8 mouse cellular contexts compared by ENCODE assay signal in genomic region chr7:19573776-19574140, GRCm38 (mm10). TPM values are rescaled to one million over a fixed set of nuclear protein-coding genes. Genes with fewer than 3 reads are reported as not detected.
DNase-seq lines count a peak whose midpoint lies in the region; ATAC-seq and TF ChIP-seq lines count a peak whose summit lies in the region.

No protein-coding gene starts in this region.

- DNase-seq in heart, adult 18-20 months, result no peak
- no peak for DNase-seq in MEL (ENCODE audit: low read depth, low spot score)
- DNase-seq in heart, postnatal 0 days (ENCODE audit: low spot score), result no peak
- no peak for DNase-seq in midbrain, embryonic 10.5 days (ENCODE audit: low spot score)
- no peak for DNase-seq in spleen, postnatal 4 days (ENCODE audit: low spot score in 2 of 2)
- no peak for DNase-seq in left cerebral cortex, adult 18-20 months (ENCODE audit: low spot score in 2 of 2)

- H3K79me2 ChIP-seq in MEL (ENCODE audit: control insufficient read depth, insufficient read depth, low read length, poor library complexity), result peaks cover 38% of the 10 kb centered on the region

- peak overlapping the region in 1 of 2 experiments; percentile 80; a peak in 2 of 4 replicates for H3K27ac ChIP-seq in heart, embryonic 14.5 days (replicated peaks in 1 of 2; ENCODE audit: control insufficient read depth in 1 of 2, insufficient read depth in 1 of 2, low read depth in 2 of 2, low read length in 2 of 2)
- peak overlapping the region; percentile 54 for H3K27ac ChIP-seq in MEL (ENCODE audit: control insufficient read depth, low read depth, low read length)
- peak overlapping the region; percentile 88 for H3K27ac ChIP-seq in heart, postnatal 0 days (ENCODE audit: low read depth)
- peak overlapping the region; percentile 87 for H3K27ac ChIP-seq in midbrain, embryonic 10.5 days (replicated peaks)

- H3K36me3 ChIP-seq in heart, embryonic 14.5 days (ENCODE audit: control insufficient read depth, insufficient read depth, low read length), result peaks cover 15% of the 10 kb centered on the region
- peaks cover 0 to 19% of the 10 kb centered on the region in 2 experiments; a peak in 3 of 4 replicates for H3K36me3 ChIP-seq in MEL (ENCODE audit: control insufficient read depth in 1 of 2, insufficient read depth in 2 of 2, low read length in 2 of 2)
- H3K36me3 ChIP-seq in heart, postnatal 0 days (replicated peaks; ENCODE audit: control insufficient read depth, insufficient read depth, low read length), result peaks cover 6% of the 10 kb centered on the region
- peaks cover 26% of the 10 kb centered on the region for H3K36me3 ChIP-seq in midbrain, embryonic 10.5 days

- peak in 1 of 2 experiments; percentile 31; a peak in 1 of 4 replicates for TF ChIP-seq POLR2A in MEL (IDR thresholded peaks at IDR 0.05; ENCODE audit: control insufficient read depth in 1 of 2, insufficient read depth in 1 of 2, low read depth in 1 of 2, low read length in 2 of 2, poor library complexity in 1 of 2)

- peaks cover 29% of the 10 kb centered on the region for H3K27me3 ChIP-seq in heart, embryonic 14.5 days (ENCODE audit: control insufficient read depth, insufficient read depth, low read length)
- no peaks in the 10 kb centered on the region for H3K27me3 ChIP-seq in MEL (ENCODE audit: control insufficient read depth in 1 of 2, insufficient read depth in 2 of 2, low read length in 2 of 2)
- peaks cover 20% of the 10 kb centered on the region for H3K27me3 ChIP-seq in heart, postnatal 0 days (ENCODE audit: control insufficient read depth, insufficient read depth, low read length)
- peaks cover 48% of the 10 kb centered on the region for H3K27me3 ChIP-seq in midbrain, embryonic 10.5 days (ENCODE audit: low read depth, poor library complexity, severe bottlenecking)

- no peak for TF ChIP-seq RAD21 in MEL (IDR thresholded peaks at IDR 0.05; ENCODE audit: low read depth, low read length)

- no peak for TF ChIP-seq CTCF in MEL (IDR thresholded peaks at IDR 0.05 in 2 of 3, conservative IDR thresholded peaks at IDR 0.05 in 1 of 3; ENCODE audit: control insufficient read depth in 1 of 3, insufficient read depth in 1 of 3, low read depth in 2 of 3, low read length in 3 of 3, poor library complexity in 1 of 3, severe bottlenecking in 1 of 3)
- TF ChIP-seq CTCF in heart, postnatal 0 days (IDR thresholded peaks at IDR 0.05; ENCODE audit: low read depth), result no peak

- H3K9me3 ChIP-seq in heart, embryonic 14.5 days (ENCODE audit: control insufficient read depth, low read length), result no peaks in the 10 kb centered on the region
- H3K9me3 ChIP-seq in MEL (replicated peaks; ENCODE audit: insufficient read depth, low read length), result no peaks in the 10 kb centered on the region
- no peaks in the 10 kb centered on the region for H3K9me3 ChIP-seq in heart, postnatal 0 days (replicated peaks; ENCODE audit: control insufficient read depth, low read length)
- H3K9me3 ChIP-seq in midbrain, embryonic 10.5 days (replicated peaks), result no peaks in the 10 kb centered on the region

- peaks cover 17 to 25% of the 10 kb centered on the region in 2 experiments; a peak in 3 of 4 replicates for H3K4me1 ChIP-seq in heart, embryonic 14.5 days (ENCODE audit: control insufficient read depth in 2 of 2, insufficient read depth in 2 of 2, low read length in 2 of 2)
- peaks cover 2 to 14% of the 10 kb centered on the region in 2 experiments; a peak in 3 of 4 replicates for H3K4me1 ChIP-seq in MEL (ENCODE audit: control insufficient read depth in 1 of 2, insufficient read depth in 2 of 2, low read length in 2 of 2)
- peaks cover 20% of the 10 kb centered on the region for H3K4me1 ChIP-seq in heart, postnatal 0 days (ENCODE audit: control insufficient read depth, insufficient read depth)
- H3K4me1 ChIP-seq in midbrain, embryonic 10.5 days, result peaks cover 37% of the 10 kb centered on the region

- peak overlapping the region; percentile 77 for H3K9ac ChIP-seq in heart, embryonic 14.5 days (ENCODE audit: low read length)
- H3K9ac ChIP-seq in MEL (ENCODE audit: control insufficient read depth, low read depth, low read length, poor library complexity, severe bottlenecking), result peak overlapping the region; percentile 86
- peak overlapping the region; percentile 84 for H3K9ac ChIP-seq in heart, postnatal 0 days (replicated peaks; ENCODE audit: low read depth, low read length)

- 14% methylated on average over 16 of the region's 16 CpGs for WGBS in heart, embryonic 14.5 days
- WGBS in heart, postnatal 0 days, result 18% methylated on average over 16 of the region's 16 CpGs
- WGBS in midbrain, embryonic 10.5 days, result 29% methylated on average over 16 of the region's 16 CpGs

- ATAC-seq in heart, embryonic 14.5 days (ENCODE audit: insufficient number of reproducible peaks, insufficient read depth, low FRiP score, low read depth), result no peak
- no peak for ATAC-seq in heart, postnatal 0 days (ENCODE audit: insufficient read depth, low read depth)
- ATAC-seq in inflammation-experienced regulatory T-cells, adult 6 months, result no peak

- TF ChIP-seq EP300 in MEL (IDR thresholded peaks at IDR 0.05; ENCODE audit: low read depth in 1 of 2, low read length in 2 of 2), result no peak
- no peak for TF ChIP-seq EP300 in heart, postnatal 0 days (IDR thresholded peaks at IDR 0.05; ENCODE audit: low read depth)

- H3K4me2 ChIP-seq in heart, embryonic 14.5 days (ENCODE audit: low read length), result peak overlapping the region; percentile 78
- H3K4me2 ChIP-seq in heart, postnatal 0 days (ENCODE audit: low read depth, low read length), result peak overlapping the region; percentile 73

- H3K4me3 ChIP-seq in heart, embryonic 14.5 days (ENCODE audit: control insufficient read depth in 1 of 2, insufficient read depth in 1 of 2, low read depth in 1 of 2, low read length in 2 of 2), result peak overlapping the region; percentile 64 to 89
- H3K4me3 ChIP-seq in MEL (ENCODE audit: control insufficient read depth in 1 of 2, insufficient read depth in 1 of 2, low read depth in 2 of 2, low read length in 2 of 2), result peak overlapping the region; percentile 82 to 93
- peak overlapping the region; percentile 76 for H3K4me3 ChIP-seq in heart, postnatal 0 days (ENCODE audit: low read depth, low read length)
- H3K4me3 ChIP-seq in midbrain, embryonic 10.5 days, result peak overlapping the region; percentile 82

RNA-seq across cellular contexts. Expression of gene Zfp296, which starts 3.3 kb away (rescaled TPM):
- polyA plus RNA-seq in heart, embryonic 14.5 days (2014; fragmentation: Nextera tagmentation; extraction: Ambion mirVana), result 0.13 and 0.38 TPM in 2 replicates
- total RNA-seq in heart, adult 18-20 months (2021), result under 1 TPM; 0.35 to 0.49 TPM
- 2.9 and 3.3 TPM in 2 replicates for total RNA-seq in MEL (2012; rRNA removed)
- 1 to 10 TPM in 1 of 2 experiments, not detected in 1; 7.8 TPM for polyA plus RNA-seq in MEL (2012; ENCODE audit: insufficient read depth in 1 of 2, insufficient read length in 2 of 2, low read depth in 1 of 2, low replicate concordance in 2 of 2, missing spikeins in 1 of 2)
- 0.12 and 3.6 TPM in 2 replicates for total RNA-seq in heart, postnatal 0 days (2014; rRNA removed; ENCODE audit: low replicate concordance)
- 0.12 and 0.15 TPM in 2 replicates for polyA plus RNA-seq in heart, postnatal 0 days (2015; fragmentation: Nextera tagmentation; extraction: Ambion mirVana)
- 0.10 and 0.22 TPM in 2 replicates for polyA plus RNA-seq in midbrain, embryonic 10.5 days (2016; fragmentation: Nextera tagmentation; extraction: Ambion mirVana)
- polyA plus RNA-seq in inflammation-experienced regulatory T-cells, adult 6 months (2017; shearing (Covaris generic)), result 1 to 10 TPM in 2 of 3 experiments, under 1 TPM in 1; 0.87 to 2.3 (median 2.0) TPM
- 1 to 10 TPM; 2.0 to 2.7 TPM for total RNA-seq in left cerebral cortex, adult 18-20 months (2021)

RNA-seq across cellular contexts. Expression of gene Gemin7, which starts 3.6 kb away (rescaled TPM):
- polyA plus RNA-seq in heart, embryonic 14.5 days (2014; fragmentation: Nextera tagmentation; extraction: Ambion mirVana), result 140 and 144 TPM in 2 replicates
- 10 to 100 TPM; 52.1 to 55.0 TPM for total RNA-seq in heart, adult 18-20 months (2021)
- 49.6 and 58.0 TPM in 2 replicates for total RNA-seq in MEL (2012; rRNA removed)
- polyA plus RNA-seq in MEL (2012; ENCODE audit: insufficient read depth in 1 of 2, insufficient read length in 2 of 2, low read depth in 1 of 2, low replicate concordance in 2 of 2, missing spikeins in 1 of 2), result 10 to 100 TPM in 1 of 2 experiments, not detected in 1; 78.7 TPM
- 63.2 and 67.3 TPM in 2 replicates for total RNA-seq in heart, postnatal 0 days (2014; rRNA removed; ENCODE audit: low replicate concordance)
- 114 and 115 TPM in 2 replicates for polyA plus RNA-seq in heart, postnatal 0 days (2015; fragmentation: Nextera tagmentation; extraction: Ambion mirVana)
- 177 TPM in 2 replicates for polyA plus RNA-seq in midbrain, embryonic 10.5 days (2016; fragmentation: Nextera tagmentation; extraction: Ambion mirVana)
- polyA plus RNA-seq in inflammation-experienced regulatory T-cells, adult 6 months (2017; shearing (Covaris generic)), result 100 to 1,000 TPM in 1 of 3 experiments, 10 to 100 TPM in 2; 77.6 to 107 (median 89.0) TPM
- 10 to 100 TPM; 51.0 to 53.7 TPM for total RNA-seq in left cerebral cortex, adult 18-20 months (2021)

RNA-seq across cellular contexts. Expression of gene Ppp1r37, which starts 10.9 kb away (rescaled TPM):
- polyA plus RNA-seq in heart, embryonic 14.5 days (2014; fragmentation: Nextera tagmentation; extraction: Ambion mirVana), result 2.9 and 5.3 TPM in 2 replicates
- 10 to 100 TPM; 61.1 to 63.1 TPM for total RNA-seq in heart, adult 18-20 months (2021)
- 10.0 and 13.6 TPM in 2 replicates for total RNA-seq in MEL (2012; rRNA removed)
- polyA plus RNA-seq in MEL (2012; ENCODE audit: insufficient read depth in 1 of 2, insufficient read length in 2 of 2, low read depth in 1 of 2, low replicate concordance in 2 of 2, missing spikeins in 1 of 2), result 10 to 100 TPM in 1 of 2 experiments, not detected in 1; 29.0 TPM
- 40.6 and 53.3 TPM in 2 replicates for total RNA-seq in heart, postnatal 0 days (2014; rRNA removed; ENCODE audit: low replicate concordance)
- 11.4 and 12.6 TPM in 2 replicates for polyA plus RNA-seq in heart, postnatal 0 days (2015; fragmentation: Nextera tagmentation; extraction: Ambion mirVana)
- polyA plus RNA-seq in midbrain, embryonic 10.5 days (2016; fragmentation: Nextera tagmentation; extraction: Ambion mirVana), result 20.3 and 20.5 TPM in 2 replicates
- 1 to 10 TPM; 2.5 to 5.3 (median 2.8) TPM for polyA plus RNA-seq in inflammation-experienced regulatory T-cells, adult 6 months (2017; shearing (Covaris generic))
- 100 to 1,000 TPM; 139 to 147 TPM for total RNA-seq in left cerebral cortex, adult 18-20 months (2021)

RNA-seq across cellular contexts. Expression of gene Clasrp, which starts 30.5 kb away (rescaled TPM):
- 26.6 and 29.2 TPM in 2 replicates for polyA plus RNA-seq in heart, embryonic 14.5 days (2014; fragmentation: Nextera tagmentation; extraction: Ambion mirVana)
- total RNA-seq in heart, adult 18-20 months (2021), result 10 to 100 TPM; 10.5 to 15.6 TPM
- 29.9 and 31.1 TPM in 2 replicates for total RNA-seq in MEL (2012; rRNA removed)
- 10 to 100 TPM in 1 of 2 experiments, not detected in 1; 62.2 TPM for polyA plus RNA-seq in MEL (2012; ENCODE audit: insufficient read depth in 1 of 2, insufficient read length in 2 of 2, low read depth in 1 of 2, low replicate concordance in 2 of 2, missing spikeins in 1 of 2)
- total RNA-seq in heart, postnatal 0 days (2014; rRNA removed; ENCODE audit: low replicate concordance), result 18.9 and 75.2 TPM in 2 replicates
- 13.4 and 17.5 TPM in 2 replicates for polyA plus RNA-seq in heart, postnatal 0 days (2015; fragmentation: Nextera tagmentation; extraction: Ambion mirVana)
- 51.8 and 61.1 TPM in 2 replicates for polyA plus RNA-seq in midbrain, embryonic 10.5 days (2016; fragmentation: Nextera tagmentation; extraction: Ambion mirVana)
- 10 to 100 TPM in 1 of 3 experiments, 1 to 10 TPM in 2; 8.1 to 10.8 (median 9.8) TPM for polyA plus RNA-seq in inflammation-experienced regulatory T-cells, adult 6 months (2017; shearing (Covaris generic))
- 10 to 100 TPM; 70.4 to 87.0 TPM for total RNA-seq in left cerebral cortex, adult 18-20 months (2021)

RNA-seq across cellular contexts. Expression of gene Relb, which starts 55.5 kb away (rescaled TPM):
- 4.8 and 6.1 TPM in 2 replicates for polyA plus RNA-seq in heart, embryonic 14.5 days (2014; fragmentation: Nextera tagmentation; extraction: Ambion mirVana)
- 1 to 10 TPM; 9.0 to 9.2 TPM for total RNA-seq in heart, adult 18-20 months (2021)
- 4.6 and 6.2 TPM in 2 replicates for total RNA-seq in MEL (2012; rRNA removed)
- polyA plus RNA-seq in MEL (2012; ENCODE audit: insufficient read depth in 1 of 2, insufficient read length in 2 of 2, low read depth in 1 of 2, low replicate concordance in 2 of 2, missing spikeins in 1 of 2), result 1 to 10 TPM in 1 of 2 experiments, not detected in 1; 7.7 TPM
- total RNA-seq in heart, postnatal 0 days (2014; rRNA removed; ENCODE audit: low replicate concordance), result 9.0 and 11.7 TPM in 2 replicates
- polyA plus RNA-seq in heart, postnatal 0 days (2015; fragmentation: Nextera tagmentation; extraction: Ambion mirVana), result 6.5 and 7.2 TPM in 2 replicates
- 3.8 and 4.7 TPM in 2 replicates for polyA plus RNA-seq in midbrain, embryonic 10.5 days (2016; fragmentation: Nextera tagmentation; extraction: Ambion mirVana)
- 10 to 100 TPM; 11.2 to 18.9 (median 17.4) TPM for polyA plus RNA-seq in inflammation-experienced regulatory T-cells, adult 6 months (2017; shearing (Covaris generic))
- total RNA-seq in left cerebral cortex, adult 18-20 months (2021), result 1 to 10 TPM; 7.5 to 8.1 TPM
